Mouse (Mus musculus) embryo, embryonic 9.5 days (tissue): ENCODE data around the gene Pcgf6.
"Not testable (repeated sequence)": the region's sequence is repeated elsewhere in the genome, so short reads cannot be mapped to it uniquely, and the experiment has no call there.

Experiments
- DNase-seq: peaks from one replicate; pipeline ENCODE4 v3.0.0-alpha.2; 2017; ENCODE audit errors: extremely low spot score

Gene Pcgf6

GRCm38 (mm10) chr19:46998168-46998870 is 52.4 kb downstream of the Pcgf6 start:
- no peak for DNase-seq

- DNase-seq = no peak
Measured at GRCm38 (mm10) chr19:46996095-46996494, 54.6 kb downstream of the Pcgf6 start.

DNA sequence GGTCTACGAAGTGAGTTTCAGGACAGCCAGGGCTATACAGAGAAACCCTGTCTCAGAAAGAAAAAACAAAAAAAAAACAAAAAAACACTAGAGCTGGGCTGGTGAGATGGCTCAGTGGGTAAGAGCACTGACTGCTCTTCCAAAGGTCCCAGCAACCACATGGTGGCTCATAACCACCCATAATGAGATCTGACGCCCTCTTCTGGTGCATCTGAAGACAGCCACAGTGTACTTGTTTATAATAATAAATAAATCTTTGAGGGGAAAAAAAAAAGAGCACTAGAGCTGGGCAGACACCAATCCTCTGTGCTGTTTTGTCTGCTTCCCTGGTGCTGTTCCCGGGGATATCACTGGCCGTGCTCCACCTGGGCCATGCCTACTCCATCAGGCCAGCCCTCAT is 58.4 kb downstream of the Pcgf6 start:
- DNase-seq = not testable (repeated sequence)

- peak; percentile 84 for DNase-seq
Measured at GRCm38 (mm10) chr19:46991145-46991544, 59.6 kb downstream of the Pcgf6 start.

DNA sequence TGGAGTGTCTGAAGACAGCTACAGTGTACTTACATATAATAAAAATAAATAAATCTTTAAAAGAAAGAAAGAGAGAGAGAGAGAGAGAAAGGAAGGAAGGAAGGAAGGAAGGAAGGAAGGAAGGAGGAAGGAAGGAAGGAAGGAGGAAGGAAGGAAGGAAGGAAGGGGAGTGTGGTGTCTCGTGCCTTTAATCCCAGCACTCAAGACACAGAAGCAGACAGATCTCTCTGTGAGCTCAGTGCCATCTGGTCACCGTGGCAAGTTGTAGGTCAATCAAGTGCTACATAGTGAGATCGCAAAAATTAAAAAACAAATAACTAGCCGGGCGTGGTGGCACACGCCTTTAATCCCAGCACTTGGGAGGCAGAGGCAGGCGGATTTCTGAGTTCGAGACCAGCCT is 60.1 kb downstream of the Pcgf6 start:
- not testable (repeated sequence) for DNase-seq

- no peak for DNase-seq
Measured at GRCm38 (mm10) chr19:46990153-46990518, 60.6 kb downstream of the Pcgf6 start.

GRCm38 (mm10) chr19:46989479-46990152 is 61.1 kb downstream of the Pcgf6 start:
- no peak for DNase-seq

DNA sequence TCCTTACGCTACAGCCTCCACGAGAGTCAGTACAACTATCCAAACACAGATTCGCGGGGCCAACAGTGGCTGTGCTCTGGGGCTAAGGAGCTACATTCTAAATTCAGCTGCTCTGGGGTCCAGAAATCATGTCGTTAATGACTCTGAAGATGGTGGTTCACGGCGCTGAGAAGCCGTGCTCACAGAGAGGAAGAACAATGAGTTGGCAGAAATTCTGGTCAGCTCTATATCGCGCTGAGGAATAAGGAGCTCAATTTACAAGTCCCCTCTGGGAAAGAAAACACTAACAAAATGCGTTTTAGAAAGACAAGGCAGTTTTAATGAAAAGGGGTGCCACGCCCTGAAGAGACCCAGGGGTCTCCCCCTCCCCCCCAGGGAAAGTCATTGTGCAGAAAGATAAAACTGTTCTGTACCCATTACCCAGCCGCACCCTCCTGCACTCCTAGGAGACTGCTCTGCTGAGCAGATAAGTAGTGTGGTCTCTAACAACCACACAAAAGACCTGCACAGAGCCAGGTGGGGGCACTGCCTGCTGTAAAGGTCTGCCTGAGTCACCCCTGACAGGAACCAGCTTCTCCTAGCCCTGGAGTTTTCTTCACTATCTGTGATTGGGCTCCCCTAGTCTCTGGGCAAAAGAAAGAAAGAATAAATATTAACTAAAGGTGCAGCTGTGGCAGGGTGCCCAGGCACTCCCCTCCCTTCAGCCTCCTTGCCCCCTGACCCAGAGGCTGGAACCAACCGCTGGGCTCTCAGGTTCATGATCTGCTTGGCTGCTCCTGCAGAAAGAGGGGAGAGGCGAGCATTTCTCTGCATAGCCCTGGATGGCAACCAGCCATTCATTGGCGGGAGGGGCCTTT is 62.2 kb downstream of the Pcgf6 start:
- no peak for DNase-seq

DNA sequence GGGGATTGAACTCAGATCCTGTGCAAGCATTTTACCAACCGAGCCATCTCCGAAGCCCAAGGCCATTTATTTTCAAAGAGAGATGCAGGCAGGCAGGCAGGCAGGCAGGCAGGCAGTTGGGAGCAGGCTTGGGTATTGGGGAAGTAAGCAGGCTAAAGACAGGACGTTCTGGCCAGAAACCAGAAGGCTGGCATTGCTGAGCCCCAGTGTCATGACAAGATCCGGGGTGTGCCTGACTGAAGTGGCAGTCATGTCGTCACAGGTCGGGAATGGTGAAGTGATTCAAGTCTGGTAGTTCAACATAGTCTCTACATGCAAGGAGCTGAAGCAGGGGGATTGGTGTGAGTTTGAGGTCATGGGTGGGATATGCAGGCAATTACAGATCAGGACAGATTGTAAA is 63.1 kb downstream of the Pcgf6 start:
- no peak for DNase-seq

DNA sequence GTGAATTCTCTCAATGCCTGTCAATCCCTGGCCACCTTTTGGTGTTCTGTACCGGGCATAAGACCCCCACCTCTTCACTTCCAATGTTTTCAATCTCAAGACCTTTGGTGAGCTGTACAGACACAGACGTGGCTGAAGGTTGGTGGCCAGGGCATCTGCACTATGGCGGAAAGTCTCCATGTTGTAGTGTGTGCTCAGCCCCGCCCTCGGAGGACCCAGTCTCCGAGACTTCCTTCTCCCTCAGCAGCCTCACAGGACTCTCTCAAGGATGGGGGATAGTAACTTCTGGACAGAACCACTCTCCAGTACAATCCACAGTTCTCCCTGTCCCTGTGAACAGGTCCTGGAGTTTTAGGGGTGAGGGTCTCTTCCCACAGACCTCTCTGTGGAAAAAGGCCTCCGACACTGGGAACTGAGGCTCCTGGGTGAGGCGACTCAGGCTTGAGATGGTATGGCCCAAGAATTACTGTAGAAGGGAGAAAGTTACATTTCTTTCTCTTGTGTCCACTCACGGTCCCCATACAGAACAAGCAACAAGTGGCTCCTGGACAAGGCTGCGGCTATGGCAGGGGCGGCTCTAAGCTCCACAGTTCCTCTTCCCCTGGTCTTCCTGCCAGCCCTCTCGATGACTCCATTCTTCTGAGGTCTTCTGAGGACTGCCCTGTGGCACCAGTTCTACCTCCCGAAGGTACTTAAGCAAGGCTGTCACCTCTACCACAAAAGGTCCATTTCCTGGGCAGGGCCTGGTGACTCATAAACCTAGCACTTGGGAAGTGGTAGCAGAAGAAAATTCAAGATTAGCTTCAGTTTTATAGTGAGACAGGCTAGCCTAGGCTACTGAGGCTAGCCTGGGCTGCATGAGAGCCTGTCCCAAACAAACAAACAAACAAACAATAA is 65.7 kb downstream of the Pcgf6 start:
- no peak for DNase-seq

- DNase-seq = no peak
Measured at GRCm38 (mm10) chr19:46983966-46984380, 66.7 kb downstream of the Pcgf6 start.
